Mouse (Mus musculus): ENCODE results near the gene A26c2. TPM values are rescaled to one million over a fixed set of nuclear protein-coding genes. Genes with fewer than 3 reads are reported as not detected.

Gene A26c2
- not detected in 2 replicates for total RNA-seq (2014; rRNA removed)
- polyA plus RNA-seq (2015; fragmentation: Nextera tagmentation; extraction: Ambion mirVana): not detected in 2 replicates

GRCm38 (mm10) chr7:62823573-62823972 is at the start of gene A26c2:
A26c2 (minus strand) TSS chr7:62823673.
- no peak within 1 kb of the TSS for H3K4me3 ChIP-seq (ENCODE audit: low read length)
- H3K4me1 ChIP-seq (ENCODE audit: insufficient read depth, low read length): no peaks in the 10 kb centered on the region
- no peaks in the 10 kb centered on the region for H3K9me3 ChIP-seq (ENCODE audit: low read length)
- H3K36me3 ChIP-seq (ENCODE audit: insufficient read depth, low read length): no peaks in the 10 kb centered on the region
- no peak within 1 kb of the TSS for H3K9ac ChIP-seq (replicated peaks; ENCODE audit: low read length)
- H3K27me3 ChIP-seq (ENCODE audit: insufficient read depth, low read length): no peaks in the 10 kb centered on the region
- whole genome bisulfite sequencing: 75% methylated on average over 7 of the region's 7 CpGs
- H3K27ac ChIP-seq: no peak within 1 kb of the TSS
- ATAC-seq (no peak), DNase-seq (ENCODE audit: low spot score) (no peak)
- no peak within 1 kb of the TSS for H3K4me2 ChIP-seq (ENCODE audit: low read depth, low read length)
- TF ChIP-seq CTCF (IDR thresholded peaks at IDR 0.05; ENCODE audit: low read depth): no peak

GRCm38 (mm10) chr7:62851471-62851870 is 28.0 kb upstream of the A26c2 start:
- DNase-seq (ENCODE audit: low spot score) (no peak), ATAC-seq (no peak)
- H3K9me3 ChIP-seq (ENCODE audit: low read length): no peaks in the 10 kb centered on the region
- TF ChIP-seq CTCF (IDR thresholded peaks at IDR 0.05; ENCODE audit: low read depth): no peak
- no peaks in the 10 kb centered on the region for H3K36me3 ChIP-seq (ENCODE audit: insufficient read depth, low read length)
- no peak overlapping the region for H3K4me3 ChIP-seq (ENCODE audit: low read length)
- no peaks in the 10 kb centered on the region for H3K27me3 ChIP-seq (ENCODE audit: insufficient read depth, low read length)
- no peak overlapping the region for H3K4me2 ChIP-seq (ENCODE audit: low read depth, low read length)
- H3K27ac ChIP-seq: no peak overlapping the region
- H3K9ac ChIP-seq (replicated peaks; ENCODE audit: low read length): no peak overlapping the region
- H3K4me1 ChIP-seq (ENCODE audit: insufficient read depth, low read length): no peaks in the 10 kb centered on the region
